ENCODE assay signal across 13 mouse cellular contexts in genomic region chr17:79347920-79348589, GRCm38 (mm10). TPM values are rescaled to one million over a fixed set of nuclear protein-coding genes. Genes with fewer than 3 reads are reported as not detected.
DNase-seq lines count a peak whose midpoint lies in the region; ATAC-seq lines count a peak whose summit lies in the region.
"Had no signal": no experiment of that assay in that cellular context is flagged by ENCODE, and none has a peak within 500 bp of the region (broad histone marks: within the 10 kb centered on the region; RNA-seq: fewer than 3 reads in every experiment).

No protein-coding gene starts in this region.

- peak; percentile 44 for DNase-seq in lung, postnatal 25 days (ENCODE audit: low spot score)
- DNase-seq in lung, postnatal 4 days, result no peak
- peak; percentile 63 for DNase-seq in T-cell, adult 2 months (ENCODE audit: low spot score)
- peak; percentile 74 for DNase-seq in induced T-regulatory cell, adult 2 months (ENCODE audit: low read depth)
- DNase-seq in naive thymus-derived CD4-positive, alpha-beta T cell, adult 2 months (ENCODE audit: low read depth), result peak; percentile 72
- DNase-seq in midbrain, embryonic 11.5 days (ENCODE audit: low spot score, missing footprints), result no peak
- no peak for DNase-seq in frontal cortex, postnatal 14 days (ENCODE audit: low spot score in 2 of 2)
- no peak for DNase-seq in left cerebral cortex, postnatal 14 days (ENCODE audit: low spot score in 2 of 2)
- DNase-seq: adrenal gland, postnatal 14 days had no signal

- no peaks in the 10 kb centered on the region for H3K9me3 ChIP-seq in midbrain, embryonic 11.5 days (ENCODE audit: control insufficient read depth, low read length)
- H3K9me3 ChIP-seq: forebrain, embryonic 10.5 days; heart, embryonic 13.5 days; neural tube, embryonic 15.5 days had no signal

- H3K9ac ChIP-seq in midbrain, embryonic 11.5 days (ENCODE audit: low read length), result no peak overlapping the region
- H3K9ac ChIP-seq: heart, embryonic 13.5 days; neural tube, embryonic 15.5 days had no signal

- intact Hi-C loops in left cerebral cortex, postnatal 14 days (cut with DNase I), result no loop called here

- H3K4me1 ChIP-seq in midbrain, embryonic 11.5 days (ENCODE audit: control insufficient read depth, insufficient read depth, low read length), result no peaks in the 10 kb centered on the region

- H3K4me2 ChIP-seq in midbrain, embryonic 11.5 days, result no peak overlapping the region
- H3K4me2 ChIP-seq: heart, embryonic 13.5 days; neural tube, embryonic 15.5 days had no signal

- ATAC-seq in midbrain, embryonic 11.5 days (ENCODE audit: low FRiP score), result no peak

- no peaks in the 10 kb centered on the region for H3K36me3 ChIP-seq in midbrain, embryonic 11.5 days (ENCODE audit: control insufficient read depth, insufficient read depth, low read length)
- H3K36me3 ChIP-seq: forebrain, embryonic 10.5 days had no signal

- 88% methylated on average over 7 of the region's 7 CpGs for WGBS in midbrain, embryonic 11.5 days

- H3K27ac ChIP-seq in midbrain, embryonic 11.5 days (ENCODE audit: low read depth, low read length), result no peak overlapping the region
- H3K27ac ChIP-seq: forebrain, embryonic 10.5 days; heart, embryonic 13.5 days; kidney, postnatal 0 days; neural tube, embryonic 15.5 days had no signal

- H3K27me3 ChIP-seq in midbrain, embryonic 11.5 days (ENCODE audit: control insufficient read depth, insufficient read depth, low read length), result peaks cover 4% of the 10 kb centered on the region; the same call in 1 of the 2 replicates
- H3K27me3 ChIP-seq: heart, embryonic 13.5 days; neural tube, embryonic 15.5 days had no signal

- no peak overlapping the region for H3K4me3 ChIP-seq in midbrain, embryonic 11.5 days (ENCODE audit: low read depth, low read length)
- H3K4me3 ChIP-seq: forebrain, embryonic 10.5 days; heart, embryonic 13.5 days; neural tube, embryonic 15.5 days had no signal

RNA-seq across cellular contexts. Expression of gene Cdc42ep3, which starts 6.8 kb away (rescaled TPM):
- polyA plus RNA-seq in midbrain, embryonic 11.5 days (2014; fragmentation: Nextera tagmentation; extraction: Ambion mirVana), result 18.0 and 21.3 TPM in 2 replicates
- total RNA-seq in left cerebral cortex, postnatal 14 days (2021), result 10 to 100 TPM; 21.3 to 22.7 TPM

Comparison
In these comparisons a context has a peak if more than half of its experiments do, and no peak if none do; other contexts are left out.
1. DNase-seq: peak in lung, postnatal 25 days (single experiment), T-cell, adult 2 months (single experiment), induced T-regulatory cell, adult 2 months (single experiment) and naive thymus-derived CD4-positive, alpha-beta T cell, adult 2 months (single experiment); none in lung, postnatal 4 days (0 of 2), midbrain, embryonic 11.5 days (single experiment), frontal cortex, postnatal 14 days (0 of 2) and left cerebral cortex, postnatal 14 days (0 of 2).